Mouse (Mus musculus) stomach, postnatal 0 days (tissue): ENCODE measurements around the gene Vsig8.

Experiments used
- CTCF ChIP-seq: IDR thresholded peaks from 2 replicates; pipeline ENCODE4 v1.5.1; 2016; ENCODE audit warnings: antibody characterized with exemption, low read depth, mild to moderate bottlenecking, moderate library complexity
- EP300 ChIP-seq: optimal IDR thresholded peaks from 2 replicates; pipeline ENCODE3; 2016; ENCODE audit warnings: antibody characterized with exemption

- TF ChIP-seq CTCF (no peak), EP300 (no peak)
Observed at GRCm38 (mm10) chr1:172514213-172514529, 41.6 kb upstream of the Vsig8 start.
